Mouse (Mus musculus): Measurements from ENCODE around the gene Prkch.

- TF ChIP-seq CTCF (IDR thresholded peaks at IDR 0.05; ENCODE audit: insufficient read depth, low read depth, low read length) (no peak), POLR2A (IDR thresholded peaks at IDR 0.05; ENCODE audit: insufficient read depth, low read depth, low read length) (no peak)
Observed at GRCm38 (mm10) chr12:73695110-73695509, 110.5 kb downstream of the Prkch start.
